ENCODE assay signal across 8 mouse cellular contexts in genomic region chr7:133032589-133033203, GRCm38 (mm10).
A peak's percentile ranks its signal among the peaks of the same experiment; 100 is the strongest.
DNase-seq lines count a peak whose midpoint lies in the region; ATAC-seq and TF ChIP-seq lines count a peak whose summit lies in the region.

No protein-coding gene starts in this region.

- peak; percentile 62 to 65 for DNase-seq in adrenal gland, adult 18-20 months (ENCODE audit: low spot score in 2 of 2)
- no peak for DNase-seq in adrenal gland, postnatal 4 days (ENCODE audit: low spot score in 2 of 2)
- DNase-seq in c-Kit-positive CD71-negative TER-119-negative erythroid progenitor cells, embryonic 14.5 days (ENCODE audit: low read depth): peak; percentile 50
- peak; percentile 60 for DNase-seq in forebrain, embryonic 10.5 days (ENCODE audit: extremely low spot score, low spot score)
- DNase-seq in heart, postnatal 14 days: peak; percentile 72 to 81
- DNase-seq in layer of hippocampus, adult 2 months (ENCODE audit: low spot score in 2 of 2): peak; percentile 59 to 79
- peak; percentile 86 for DNase-seq in lung, postnatal 0 days (ENCODE audit: low spot score)
- DNase-seq in retina, postnatal 1 day: peak; percentile 87

- peaks cover 34% of the 10 kb centered on the region for H3K36me3 ChIP-seq in forebrain, embryonic 10.5 days (replicated peaks)
- no peaks in the 10 kb centered on the region for H3K36me3 ChIP-seq in lung, postnatal 0 days (ENCODE audit: insufficient read depth, low read length)

- no peak overlapping the region for H3K4me2 ChIP-seq in lung, postnatal 0 days (replicated peaks; ENCODE audit: low read depth, low read length)

- peak; percentile 65 for ATAC-seq in lung, postnatal 0 days

- H3K27me3 ChIP-seq in forebrain, embryonic 10.5 days (ENCODE audit: poor library complexity, severe bottlenecking): no peaks in the 10 kb centered on the region
- no peaks in the 10 kb centered on the region for H3K27me3 ChIP-seq in lung, postnatal 0 days (replicated peaks; ENCODE audit: insufficient read depth, low read length)

- no peaks in the 10 kb centered on the region for H3K9me3 ChIP-seq in forebrain, embryonic 10.5 days
- no peaks in the 10 kb centered on the region for H3K9me3 ChIP-seq in lung, postnatal 0 days (ENCODE audit: low read length)

- peak overlapping the region; percentile 77 for H3K27ac ChIP-seq in forebrain, embryonic 10.5 days
- no peak overlapping the region for H3K27ac ChIP-seq in layer of hippocampus, adult 2 months
- no peak overlapping the region for H3K27ac ChIP-seq in lung, postnatal 0 days (ENCODE audit: low read length)

- H3K4me1 ChIP-seq in forebrain, embryonic 10.5 days: peaks cover 68% of the 10 kb centered on the region
- H3K4me1 ChIP-seq in lung, postnatal 0 days (ENCODE audit: insufficient read depth, low read depth, low read length): peaks cover 27% of the 10 kb centered on the region; the same call in 1 of the 2 replicates

- no peak overlapping the region for H3K9ac ChIP-seq in lung, postnatal 0 days (replicated peaks; ENCODE audit: low read depth)

- peak; percentile 98 for TF ChIP-seq CTCF in layer of hippocampus, adult 2 months (conservative IDR thresholded peaks at IDR 0.05)
- TF ChIP-seq CTCF in lung, postnatal 0 days (IDR thresholded peaks at IDR 0.05): peak; percentile 94

- TF ChIP-seq EP300 in lung, postnatal 0 days (IDR thresholded peaks at IDR 0.05): no peak

- intact Hi-C loops in heart, postnatal 14 days (cut with DNase I): loop anchor here (1.0 to 10.0 kb wide), 5 partner anchors 30 to 442 kb away; partner anchors contain the start of gene Fgfr2

- WGBS in forebrain, embryonic 10.5 days: 45% methylated on average over 9 of the region's 9 CpGs
- 42% methylated on average over 9 of the region's 9 CpGs for WGBS in lung, postnatal 0 days

- H3K4me3 ChIP-seq in forebrain, embryonic 10.5 days: no peak overlapping the region
- H3K4me3 ChIP-seq in layer of hippocampus, adult 2 months: no peak overlapping the region
- H3K4me3 ChIP-seq in lung, postnatal 0 days (ENCODE audit: low read depth, low read length): no peak overlapping the region

Comparison
In these comparisons a context has a peak if more than half of its experiments do, and no peak if none do; other contexts are left out.
1. DNase-seq: peak in adrenal gland, adult 18-20 months (2 of 2), c-Kit-positive CD71-negative TER-119-negative erythroid progenitor cells, embryonic 14.5 days (single experiment), forebrain, embryonic 10.5 days (single experiment), heart, postnatal 14 days (2 of 2), layer of hippocampus, adult 2 months (2 of 2), lung, postnatal 0 days (single experiment) and retina, postnatal 1 day (single experiment); none in adrenal gland, postnatal 4 days (0 of 2).